Mouse (Mus musculus): ENCODE data around the gene Stard13. TPM values are rescaled to one million over a fixed set of nuclear protein-coding genes. Genes with fewer than 3 reads are reported as not detected.

Gene Stard13
- polyA plus RNA-seq, 1 experiment = 9.2 TPM

DNA sequence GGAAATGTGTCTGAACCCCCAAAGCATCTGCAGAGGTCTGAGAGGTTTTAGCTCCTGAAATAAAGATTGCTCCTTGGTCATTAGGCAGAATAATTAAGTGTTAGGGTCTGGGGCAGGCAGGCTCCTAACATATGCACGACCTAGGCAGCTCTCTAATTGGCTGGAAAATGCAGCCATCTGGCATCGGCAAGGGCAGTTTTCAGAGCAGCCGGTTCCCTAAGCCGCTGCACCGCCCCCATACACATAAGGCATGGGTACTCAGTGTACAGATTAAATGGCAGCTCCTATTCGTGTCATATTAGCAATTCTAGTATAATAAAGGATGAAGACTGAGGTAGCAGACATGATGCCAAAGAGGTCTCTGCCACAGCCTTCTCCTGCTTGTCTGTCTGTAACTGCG lies 206.5 kb downstream of the Stard13 start:
- no peak overlapping the region for H3K27ac ChIP-seq (ENCODE audit: insufficient read depth, low read length)
- H3K4me3 ChIP-seq (ENCODE audit: insufficient read depth, low read length) = no peak overlapping the region
- H3K4me1 ChIP-seq (ENCODE audit: control insufficient read depth, insufficient read depth, low read length) = peaks cover 9% of the 10 kb centered on the region; the same call in 1 of the 2 replicates
- TF ChIP-seq CTCF (IDR thresholded peaks at IDR 0.05; ENCODE audit: extremely low read depth, insufficient read depth, low read length) = no peak
- TF ChIP-seq POLR2A (IDR thresholded peaks at IDR 0.05; ENCODE audit: extremely low read depth, insufficient read depth, low read length) = no peak

GRCm38 (mm10) chr5:151026069-151026468 lies 207.6 kb downstream of the Stard13 start:
- H3K27ac ChIP-seq (ENCODE audit: insufficient read depth, low read length) = no peak overlapping the region
- TF ChIP-seq POLR2A (IDR thresholded peaks at IDR 0.05; ENCODE audit: extremely low read depth, insufficient read depth, low read length) = no peak
- TF ChIP-seq CTCF (IDR thresholded peaks at IDR 0.05; ENCODE audit: extremely low read depth, insufficient read depth, low read length) = no peak
- H3K4me1 ChIP-seq (ENCODE audit: control insufficient read depth, insufficient read depth, low read length) = peaks cover 13% of the 10 kb centered on the region
- no peak overlapping the region for H3K4me3 ChIP-seq (ENCODE audit: insufficient read depth, low read length)

GRCm38 (mm10) chr5:151024483-151024882 lies 209.2 kb downstream of the Stard13 start:
- Histone ChIP-seq H3K4me1 (ENCODE audit: control insufficient read depth, insufficient read depth, low read length) (peaks cover 18% of the 10 kb centered on the region), H3K27ac (ENCODE audit: insufficient read depth, low read length) (no peak overlapping the region), H3K4me3 (ENCODE audit: insufficient read depth, low read length) (no peak overlapping the region)
- TF ChIP-seq CTCF (IDR thresholded peaks at IDR 0.05; ENCODE audit: extremely low read depth, insufficient read depth, low read length) = no peak
- TF ChIP-seq POLR2A (IDR thresholded peaks at IDR 0.05; ENCODE audit: extremely low read depth, insufficient read depth, low read length) = no peak

DNA sequence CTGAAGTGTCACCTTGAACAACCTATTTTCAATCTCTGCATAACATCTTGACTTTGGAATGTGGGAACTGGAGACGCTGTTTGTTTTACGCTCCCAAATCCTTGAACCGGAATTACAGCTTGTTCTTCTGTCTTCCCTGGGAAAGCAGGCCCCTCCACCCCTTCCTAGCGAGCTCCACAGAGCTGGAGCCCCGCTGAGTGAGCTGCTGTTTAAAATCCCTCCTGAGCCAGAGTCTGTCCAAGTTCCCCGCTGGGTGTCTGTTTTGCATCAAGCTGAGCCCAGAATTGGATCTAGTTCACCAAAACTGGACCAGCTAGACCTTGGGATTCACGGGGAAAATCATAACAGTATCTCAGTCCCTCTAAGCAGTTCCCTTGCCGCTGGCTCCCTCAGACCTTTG lies 210.2 kb downstream of the Stard13 start:
- TF ChIP-seq CTCF (IDR thresholded peaks at IDR 0.05; ENCODE audit: extremely low read depth, insufficient read depth, low read length) = no peak
- no peak for TF ChIP-seq POLR2A (IDR thresholded peaks at IDR 0.05; ENCODE audit: extremely low read depth, insufficient read depth, low read length)
- peak overlapping the region; percentile 71 for H3K27ac ChIP-seq (ENCODE audit: insufficient read depth, low read length)
- peaks cover 20% of the 10 kb centered on the region for H3K4me1 ChIP-seq (ENCODE audit: control insufficient read depth, insufficient read depth, low read length)
- H3K4me3 ChIP-seq (ENCODE audit: insufficient read depth, low read length) = no peak overlapping the region

DNA sequence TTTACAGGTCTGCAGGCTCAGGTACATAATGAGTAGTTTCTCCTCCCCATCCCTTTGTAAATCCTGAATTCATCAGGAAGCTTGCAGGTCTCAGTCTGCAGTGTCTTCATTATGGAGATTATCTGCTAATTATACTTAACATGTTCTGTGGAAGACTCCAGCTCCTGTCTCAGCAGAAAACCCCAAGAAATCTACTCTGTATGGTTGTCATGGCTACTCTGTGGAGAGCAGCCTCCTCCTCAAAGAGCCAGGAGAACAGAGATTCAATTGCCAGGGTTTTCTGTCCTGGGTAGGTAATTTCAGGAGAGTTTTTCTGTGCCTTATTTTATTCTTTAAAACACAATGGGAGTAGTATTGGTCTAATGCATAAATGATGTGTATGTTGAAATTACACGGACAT lies 210.7 kb downstream of the Stard13 start:
- TF ChIP-seq CTCF (IDR thresholded peaks at IDR 0.05; ENCODE audit: extremely low read depth, insufficient read depth, low read length) (no peak), POLR2A (IDR thresholded peaks at IDR 0.05; ENCODE audit: extremely low read depth, insufficient read depth, low read length) (no peak)
- Histone ChIP-seq H3K27ac (ENCODE audit: insufficient read depth, low read length) (peak overlapping the region; percentile 71), H3K4me3 (ENCODE audit: insufficient read depth, low read length) (no peak overlapping the region), H3K4me1 (ENCODE audit: control insufficient read depth, insufficient read depth, low read length) (peaks cover 20% of the 10 kb centered on the region)

DNA sequence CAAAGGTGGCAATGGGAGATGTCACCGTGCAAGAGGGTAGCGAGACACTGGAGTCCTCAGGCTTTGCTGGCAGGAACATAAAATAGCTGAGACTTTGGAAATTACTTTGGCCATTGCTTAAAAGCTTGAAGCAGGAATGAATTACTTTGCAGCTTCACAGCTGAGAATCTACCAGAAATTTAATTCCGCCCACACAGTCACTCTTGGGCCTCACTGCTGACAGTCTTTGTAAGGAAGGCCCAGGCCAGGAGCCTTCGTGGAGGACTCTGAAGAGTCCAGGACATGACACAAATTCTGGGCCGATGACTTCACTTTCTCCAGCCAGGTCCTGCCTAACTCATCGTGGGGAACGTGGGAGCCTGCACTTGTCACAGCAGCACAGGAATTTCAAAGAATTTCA lies 211.6 kb downstream of the Stard13 start:
- Histone ChIP-seq H3K27ac (ENCODE audit: insufficient read depth, low read length) (peak overlapping the region; percentile 71; the same call in 1 of the 2 replicates), H3K4me1 (ENCODE audit: control insufficient read depth, insufficient read depth, low read length) (peaks cover 20% of the 10 kb centered on the region), H3K4me3 (ENCODE audit: insufficient read depth, low read length) (no peak overlapping the region)
- TF ChIP-seq POLR2A (IDR thresholded peaks at IDR 0.05; ENCODE audit: extremely low read depth, insufficient read depth, low read length) (no peak), CTCF (IDR thresholded peaks at IDR 0.05; ENCODE audit: extremely low read depth, insufficient read depth, low read length) (no peak)

- H3K27ac ChIP-seq (ENCODE audit: insufficient read depth, low read length) = peak overlapping the region; percentile 74
- no peak overlapping the region for H3K4me3 ChIP-seq (ENCODE audit: insufficient read depth, low read length)
- peaks cover 20% of the 10 kb centered on the region for H3K4me1 ChIP-seq (ENCODE audit: control insufficient read depth, insufficient read depth, low read length)
- TF ChIP-seq POLR2A (IDR thresholded peaks at IDR 0.05; ENCODE audit: extremely low read depth, insufficient read depth, low read length) (no peak), CTCF (IDR thresholded peaks at IDR 0.05; ENCODE audit: extremely low read depth, insufficient read depth, low read length) (no peak)
Observed at GRCm38 (mm10) chr5:151020831-151021230, 212.8 kb downstream of the Stard13 start.

- no peak for TF ChIP-seq CTCF (IDR thresholded peaks at IDR 0.05; ENCODE audit: extremely low read depth, insufficient read depth, low read length)
- Histone ChIP-seq H3K4me3 (ENCODE audit: insufficient read depth, low read length) (no peak overlapping the region), H3K27ac (ENCODE audit: insufficient read depth, low read length) (peak overlapping the region; percentile 74), H3K4me1 (ENCODE audit: control insufficient read depth, insufficient read depth, low read length) (peaks cover 20% of the 10 kb centered on the region)
Observed at GRCm38 (mm10) chr5:151020031-151020820, 213.4 kb downstream of the Stard13 start.

GRCm38 (mm10) chr5:151018959-151019358 lies 214.7 kb downstream of the Stard13 start:
- H3K27ac ChIP-seq (ENCODE audit: insufficient read depth, low read length) = no peak overlapping the region
- TF ChIP-seq POLR2A (IDR thresholded peaks at IDR 0.05; ENCODE audit: extremely low read depth, insufficient read depth, low read length) (no peak), CTCF (IDR thresholded peaks at IDR 0.05; ENCODE audit: extremely low read depth, insufficient read depth, low read length) (no peak)
- no peak overlapping the region for H3K4me3 ChIP-seq (ENCODE audit: insufficient read depth, low read length)
- peaks cover 20% of the 10 kb centered on the region for H3K4me1 ChIP-seq (ENCODE audit: control insufficient read depth, insufficient read depth, low read length)

- H3K4me1 ChIP-seq (ENCODE audit: control insufficient read depth, insufficient read depth, low read length) = peaks cover 18% of the 10 kb centered on the region
Observed at GRCm38 (mm10) chr5:151018450-151018849, 215.2 kb downstream of the Stard13 start.

More at GRCm38 (mm10) chr5:151018450-151018849, 215.2 kb downstream of the Stard13 start:
- Histone ChIP-seq H3K4me3 (ENCODE audit: insufficient read depth, low read length) (no peak overlapping the region), H3K27ac (ENCODE audit: insufficient read depth, low read length) (no peak overlapping the region)
- TF ChIP-seq CTCF (IDR thresholded peaks at IDR 0.05; ENCODE audit: extremely low read depth, insufficient read depth, low read length) (no peak), POLR2A (IDR thresholded peaks at IDR 0.05; ENCODE audit: extremely low read depth, insufficient read depth, low read length) (no peak)
